Mouse (Mus musculus) testis, adult 2 months (tissue): ENCODE data around the gene Vmn1r38.

ENCODE experiments used
- CTCF ChIP-seq: fragments of 200-500 bp; IDR thresholded peaks from 2 replicates; pipeline ENCODE4 v1.5.1; 2012; ENCODE audit warnings: low read depth, mild to moderate bottlenecking, inconsistent platforms, low read length, moderate library complexity; ENCODE audit not compliant: control insufficient read depth, insufficient read depth, insufficient replicate concordance
- POLR2A ChIP-seq: fragments of 200-500 bp; IDR thresholded peaks from 2 replicates; pipeline ENCODE4 v1.6.1; 2012; ENCODE audit warnings: low read depth, mild to moderate bottlenecking, inconsistent platforms, low read length, moderate library complexity; ENCODE audit not compliant: control insufficient read depth

DNA sequence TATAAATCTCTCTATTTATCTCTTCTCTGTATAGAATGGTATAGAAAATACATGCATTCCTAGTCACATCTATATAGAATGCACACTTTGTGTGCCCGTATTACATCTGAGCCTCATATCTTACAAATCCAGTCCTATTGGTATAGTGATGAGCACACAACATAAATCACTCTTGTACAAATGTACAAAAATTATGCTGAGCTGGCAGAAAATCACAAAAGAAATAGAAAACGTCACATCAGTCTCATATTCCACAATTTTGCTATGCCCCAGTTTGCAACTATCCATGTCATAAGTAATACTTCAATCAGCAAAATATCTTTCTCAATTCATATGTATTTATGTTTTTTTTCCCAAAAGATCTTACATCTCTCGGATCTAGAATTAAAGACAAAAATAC is 23.3 kb upstream of the Vmn1r38 start:
- TF ChIP-seq CTCF (no peak), POLR2A (no peak)
